Comparison of ENCODE assay signal across 8 mouse cellular contexts in the genomic region with DNA sequence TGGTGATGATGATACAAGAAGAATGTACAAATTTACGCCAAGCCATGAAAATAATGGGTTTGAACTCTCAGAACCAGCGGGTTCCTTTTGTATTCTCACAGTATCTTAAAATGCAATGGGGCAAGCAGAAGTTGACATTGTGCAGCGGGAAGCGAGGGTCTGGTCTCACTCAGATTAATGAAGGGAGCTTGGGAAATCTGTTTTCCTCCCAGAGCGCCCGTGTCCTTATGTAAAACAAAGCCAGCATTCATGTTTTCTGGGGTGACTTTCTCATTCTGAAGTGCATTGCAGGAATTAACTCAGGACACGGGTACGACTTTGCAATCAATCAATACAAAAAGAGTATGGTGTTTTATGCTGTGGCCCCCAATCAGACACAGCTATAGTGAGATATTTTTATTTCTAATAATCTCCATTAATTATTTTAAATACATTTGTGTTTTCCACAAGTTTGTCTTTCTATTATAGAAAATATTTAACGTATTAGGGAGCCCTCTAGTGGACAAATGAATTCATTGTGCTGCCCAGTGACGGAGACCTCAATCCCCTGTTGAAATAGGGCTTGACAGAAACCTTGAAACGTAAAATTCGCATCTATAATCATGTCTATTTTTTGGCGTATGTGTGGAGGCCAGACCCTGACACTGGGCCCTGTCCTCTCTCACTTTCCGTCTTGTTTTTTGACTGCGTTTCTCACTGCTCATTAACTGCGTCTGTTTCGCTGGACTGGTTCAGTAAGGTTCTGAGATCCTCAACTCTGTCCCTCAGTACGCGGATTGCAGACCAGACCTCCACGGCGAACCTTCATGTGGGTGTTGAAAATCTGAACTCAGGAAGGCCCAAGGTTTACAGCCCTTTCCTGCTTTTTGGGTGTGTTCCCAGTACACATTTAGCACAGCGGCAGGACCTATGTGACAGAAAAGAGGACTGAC. TPM values are rescaled to one million over a fixed set of nuclear protein-coding genes. Genes with fewer than 3 reads are reported as not detected.
DNase-seq lines count a peak whose midpoint lies in the region; ATAC-seq and TF ChIP-seq lines count a peak whose summit lies in the region.

No protein-coding gene starts in this region.

- peak; percentile 67 for TF ChIP-seq CTCF in forebrain, postnatal 0 days (IDR thresholded peaks at IDR 0.05; ENCODE audit: low read depth)

- no peak for ATAC-seq in forebrain, postnatal 0 days
- no peak for ATAC-seq in midbrain, embryonic 16.5 days

- H3K4me2 ChIP-seq in forebrain, postnatal 0 days (ENCODE audit: low read depth): peak overlapping the region; percentile 21; the same call in 1 of the 2 replicates
- H3K4me2 ChIP-seq in midbrain, embryonic 16.5 days (ENCODE audit: low read length): peak overlapping the region; percentile 29

- H3K27me3 ChIP-seq in forebrain, postnatal 0 days (ENCODE audit: insufficient read depth, low read length): no peaks in the 10 kb centered on the region
- H3K27me3 ChIP-seq in midbrain, embryonic 16.5 days (ENCODE audit: control insufficient read depth, insufficient read depth, low read depth, low read length): no peaks in the 10 kb centered on the region

- WGBS in forebrain, postnatal 0 days: 39% methylated on average over 22 of the region's 22 CpGs
- 43% methylated on average over 22 of the region's 22 CpGs for WGBS in midbrain, embryonic 16.5 days

- DNase-seq in layer of hippocampus, adult 11-12 months (ENCODE audit: low spot score): peak; percentile 43
- DNase-seq in layer of hippocampus, postnatal 25 days (ENCODE audit: extremely low spot score in 1 of 2, low spot score in 1 of 2): no peak
- peak; percentile 60 for DNase-seq in ZHBTc4 (ENCODE audit: low read depth, low spot score)
- DNase-seq in forebrain, postnatal 0 days: peak; percentile 65
- peak; percentile 10 to 19 for DNase-seq in kidney, postnatal 36 days
- no peak for DNase-seq in gastrocnemius, postnatal 25 days
- DNase-seq in urinary bladder, postnatal 25 days (ENCODE audit: low spot score): no peak

- H3K36me3 ChIP-seq in forebrain, postnatal 0 days (ENCODE audit: insufficient read depth): no peaks in the 10 kb centered on the region
- H3K36me3 ChIP-seq in midbrain, embryonic 16.5 days (ENCODE audit: control insufficient read depth, insufficient read depth, low read length): no peaks in the 10 kb centered on the region

- no peak overlapping the region for H3K4me3 ChIP-seq in forebrain, postnatal 0 days (ENCODE audit: low read depth, low read length)
- H3K4me3 ChIP-seq in midbrain, embryonic 16.5 days (ENCODE audit: low read depth, low read length): no peak overlapping the region

- no peak overlapping the region for H3K9ac ChIP-seq in forebrain, postnatal 0 days
- H3K9ac ChIP-seq in midbrain, embryonic 16.5 days (ENCODE audit: low read depth, low read length): no peak overlapping the region

- H3K9me3 ChIP-seq in forebrain, postnatal 0 days (ENCODE audit: low read length): no peaks in the 10 kb centered on the region
- no peaks in the 10 kb centered on the region for H3K9me3 ChIP-seq in midbrain, embryonic 16.5 days (replicated peaks; ENCODE audit: control insufficient read depth, low read length, poor library complexity, severe bottlenecking)

- no peaks in the 10 kb centered on the region for H3K4me1 ChIP-seq in forebrain, postnatal 0 days (ENCODE audit: insufficient read depth)
- H3K4me1 ChIP-seq in midbrain, embryonic 16.5 days (ENCODE audit: control insufficient read depth, insufficient read depth, low read length): no peaks in the 10 kb centered on the region

- H3K27ac ChIP-seq in forebrain, postnatal 0 days (ENCODE audit: low read depth, low read length): no peak overlapping the region
- no peak overlapping the region for H3K27ac ChIP-seq in midbrain, embryonic 16.5 days (ENCODE audit: low read length)

RNA-seq across cellular contexts. Expression of a gene that starts 24.6 kb away (rescaled TPM):
- 1 to 10 TPM in 1 of 2 experiments, under 1 TPM in 1; 0.98 to 1.4 TPM for total RNA-seq in layer of hippocampus, postnatal 25 days (2021)
- total RNA-seq in forebrain, postnatal 0 days (2014; rRNA removed): 1.1 and 2.1 TPM in 2 replicates
- 0.84 and 1.2 TPM in 2 replicates for polyA plus RNA-seq in forebrain, postnatal 0 days (2015; fragmentation: Nextera tagmentation; extraction: Ambion mirVana)
- 0.36 TPM in 1 of 2 replicates, not detected in the other for polyA plus RNA-seq in midbrain, embryonic 16.5 days (2015; fragmentation: Nextera tagmentation; extraction: Ambion mirVana)
- not detected for total RNA-seq in gastrocnemius, postnatal 25 days (2021)

Comparison
In these comparisons a context has a peak if more than half of its experiments do, and no peak if none do; other contexts are left out.
1. DNase-seq: peak in layer of hippocampus, adult 11-12 months (single experiment), ZHBTc4 (single experiment), forebrain, postnatal 0 days (single experiment) and kidney, postnatal 36 days (2 of 2); none in layer of hippocampus, postnatal 25 days (0 of 2), gastrocnemius, postnatal 25 days (single experiment) and urinary bladder, postnatal 25 days (single experiment).